In the genomic region with DNA sequence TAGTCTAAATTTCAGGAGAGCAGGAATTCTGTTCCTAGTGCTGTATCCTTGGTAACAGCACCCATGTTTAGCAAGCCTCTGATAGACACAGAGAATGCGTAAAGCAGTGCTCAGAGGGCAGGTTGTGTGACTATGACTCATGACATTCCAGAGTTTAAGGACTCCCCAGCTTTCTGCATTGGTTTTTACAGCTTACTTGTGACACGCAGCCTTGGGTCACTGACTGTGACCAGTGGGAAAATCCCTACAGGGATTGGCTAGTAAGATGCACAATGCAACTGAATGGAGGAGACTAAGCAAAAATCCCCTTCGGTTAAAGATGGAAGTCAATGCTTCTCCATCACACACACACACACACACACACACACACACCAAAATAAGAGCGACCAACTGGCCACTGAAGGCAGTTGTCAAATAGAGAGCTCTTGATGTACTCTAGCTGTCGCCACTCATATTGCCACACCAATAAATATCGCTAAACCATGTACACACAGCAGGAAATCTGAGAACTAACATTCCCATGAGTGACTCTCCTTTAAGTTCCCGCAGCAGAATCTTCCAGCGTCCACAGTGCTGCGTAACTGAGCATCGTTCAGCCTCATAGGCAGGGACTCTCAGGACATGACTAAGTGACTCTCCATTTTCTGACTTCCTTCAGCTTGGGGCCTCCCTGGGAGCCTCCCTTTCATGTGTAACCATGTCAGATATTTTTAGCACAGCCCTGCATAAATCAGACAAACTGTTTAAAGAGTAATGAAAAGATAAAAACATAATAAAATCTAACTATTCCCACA, we compare ENCODE assay signal across 9 mouse cellular contexts.
A peak's percentile ranks its signal among the peaks of the same experiment; 100 is the strongest.
DNase-seq lines count a peak whose midpoint lies in the region; ATAC-seq and TF ChIP-seq lines count a peak whose summit lies in the region.
"Had no signal": no experiment of that assay in that cellular context is flagged by ENCODE, and none has a peak within 500 bp of the region (broad histone marks: within the 10 kb centered on the region; RNA-seq: fewer than 3 reads in every experiment).

No protein-coding gene starts in this region.

- H3K4me2 ChIP-seq in midbrain, postnatal 0 days (ENCODE audit: low read depth, low read length, poor library complexity, severe bottlenecking) = no peak overlapping the region
- no peak overlapping the region for H3K4me2 ChIP-seq in midbrain, embryonic 13.5 days (replicated peaks)
- H3K4me2 ChIP-seq in stomach, postnatal 0 days (replicated peaks; ENCODE audit: low read depth) = no peak overlapping the region
- H3K4me2 ChIP-seq: liver, embryonic 15.5 days had no signal

- no peak overlapping the region for H3K27ac ChIP-seq in midbrain, postnatal 0 days (ENCODE audit: low read depth, low read length)
- no peak overlapping the region for H3K27ac ChIP-seq in midbrain, embryonic 13.5 days
- 0 out of 2 replicates have a peak overlapping the region, but pooled peaks have one; percentile 40 for H3K27ac ChIP-seq in stomach, postnatal 0 days (replicated peaks)
- H3K27ac ChIP-seq: liver, embryonic 15.5 days had no signal

- H3K27me3 ChIP-seq in midbrain, postnatal 0 days (ENCODE audit: insufficient read depth, low read length) = no peaks in the 10 kb centered on the region
- no peaks in the 10 kb centered on the region for H3K27me3 ChIP-seq in midbrain, embryonic 13.5 days
- H3K27me3 ChIP-seq in stomach, postnatal 0 days (ENCODE audit: control insufficient read depth, insufficient read depth, low read length) = no peaks in the 10 kb centered on the region
- H3K27me3 ChIP-seq: liver, embryonic 15.5 days had no signal

- peak; percentile 5 for DNase-seq in adrenal gland, adult 8-10 months
- DNase-seq in adrenal gland, postnatal 4 days (ENCODE audit: low spot score in 2 of 2) = no peak
- DNase-seq in midbrain, postnatal 0 days (ENCODE audit: low spot score) = no peak
- DNase-seq in layer of hippocampus, adult 9-11 months = peak; percentile 21
- DNase-seq in stomach, postnatal 0 days (ENCODE audit: low spot score) = no peak
- DNase-seq in natural killer cell, adult 2 months (ENCODE audit: low spot score in 2 of 2) = no peak
- no peak for DNase-seq in thymus, postnatal 4 days

- H3K4me1 ChIP-seq in midbrain, postnatal 0 days (ENCODE audit: insufficient read depth, low read length) = no peaks in the 10 kb centered on the region
- H3K4me1 ChIP-seq in midbrain, embryonic 13.5 days (replicated peaks) = no peaks in the 10 kb centered on the region
- no peaks in the 10 kb centered on the region for H3K4me1 ChIP-seq in stomach, postnatal 0 days (replicated peaks; ENCODE audit: control insufficient read depth, insufficient read depth)
- H3K4me1 ChIP-seq: liver, embryonic 15.5 days had no signal

- 72% methylated on average over 10 of the region's 10 CpGs for WGBS in midbrain, postnatal 0 days
- 85% methylated on average over 10 of the region's 10 CpGs for WGBS in midbrain, embryonic 13.5 days
- WGBS in stomach, postnatal 0 days = 40% methylated on average over 10 of the region's 10 CpGs

- TF ChIP-seq CTCF in midbrain, postnatal 0 days (IDR thresholded peaks at IDR 0.05) = no peak
- TF ChIP-seq CTCF in stomach, postnatal 0 days (IDR thresholded peaks at IDR 0.05; ENCODE audit: low read depth) = no peak

- H3K9me3 ChIP-seq in midbrain, postnatal 0 days (ENCODE audit: low read length) = no peaks in the 10 kb centered on the region
- no peaks in the 10 kb centered on the region for H3K9me3 ChIP-seq in midbrain, embryonic 13.5 days
- H3K9me3 ChIP-seq in stomach, postnatal 0 days (ENCODE audit: control insufficient read depth, low read length) = no peaks in the 10 kb centered on the region
- H3K9me3 ChIP-seq: liver, embryonic 15.5 days had no signal

- no peak overlapping the region for H3K4me3 ChIP-seq in midbrain, postnatal 0 days (ENCODE audit: low read depth, low read length)
- H3K4me3 ChIP-seq in midbrain, embryonic 13.5 days (replicated peaks) = no peak overlapping the region
- H3K4me3 ChIP-seq in stomach, postnatal 0 days (ENCODE audit: low read depth, low read length) = no peak overlapping the region
- H3K4me3 ChIP-seq: liver, embryonic 15.5 days had no signal

- no peak for TF ChIP-seq EP300 in stomach, postnatal 0 days (optimal IDR thresholded peaks at IDR 0.05)

- no peaks in the 10 kb centered on the region for H3K36me3 ChIP-seq in midbrain, postnatal 0 days (ENCODE audit: insufficient read depth, low read length)
- H3K36me3 ChIP-seq in midbrain, embryonic 13.5 days = no peaks in the 10 kb centered on the region
- no peaks in the 10 kb centered on the region for H3K36me3 ChIP-seq in stomach, postnatal 0 days (ENCODE audit: control insufficient read depth, insufficient read depth, low read length)
- H3K36me3 ChIP-seq: liver, embryonic 15.5 days had no signal

- H3K9ac ChIP-seq in midbrain, postnatal 0 days (replicated peaks; ENCODE audit: low read length, poor library complexity, severe bottlenecking) = no peak overlapping the region
- H3K9ac ChIP-seq in midbrain, embryonic 13.5 days (replicated peaks) = no peak overlapping the region
- no peak overlapping the region for H3K9ac ChIP-seq in stomach, postnatal 0 days (ENCODE audit: low read length)
- H3K9ac ChIP-seq: liver, embryonic 15.5 days had no signal

- peak; percentile 23; the same call in 1 of the 2 replicates for ATAC-seq in midbrain, postnatal 0 days (ENCODE audit: low FRiP score)
- ATAC-seq in midbrain, embryonic 13.5 days = no peak
- ATAC-seq in stomach, postnatal 0 days (ENCODE audit: low FRiP score, low TSS enrichment) = peak; percentile 24; the same call in 1 of the 2 replicates

Comparison
In these comparisons a context has a peak if more than half of its experiments do, and no peak if none do; other contexts are left out.
1. DNase-seq: peak in adrenal gland, adult 8-10 months (single experiment) and layer of hippocampus, adult 9-11 months (single experiment); none in adrenal gland, postnatal 4 days (0 of 2), midbrain, postnatal 0 days (single experiment), stomach, postnatal 0 days (single experiment), natural killer cell, adult 2 months (0 of 2) and thymus, postnatal 4 days (single experiment).